ENCODE assay signal across 30 mouse cellular contexts in the genomic region with DNA sequence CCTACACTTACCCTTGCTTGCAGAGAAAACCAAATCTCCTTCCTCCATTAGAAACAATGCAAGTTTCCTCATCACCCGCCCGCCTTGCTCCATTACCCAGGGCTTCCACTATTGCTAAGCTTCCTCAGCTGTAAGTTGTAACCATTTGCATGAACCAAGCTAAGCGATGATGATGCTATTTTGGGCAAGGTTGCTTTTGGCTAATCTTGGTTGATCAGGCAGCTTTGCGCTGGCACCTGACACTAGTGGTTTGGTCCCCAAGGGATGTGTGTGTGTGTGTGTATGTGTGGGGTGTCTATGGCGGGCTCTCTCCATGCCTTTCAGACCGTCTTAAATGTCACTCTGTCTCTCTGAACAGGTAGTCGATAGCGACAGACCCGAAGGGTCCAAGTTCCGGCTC.
"Had no signal": no experiment of that assay in that cellular context is flagged by ENCODE, and none has a peak within 500 bp of the region (broad histone marks: within the 10 kb centered on the region; RNA-seq: fewer than 3 reads in every experiment).

No protein-coding gene starts in this region.

- H3K27me3 ChIP-seq: limb, embryonic 15.5 days; liver, embryonic 12.5 days; liver, embryonic 13.5 days; liver, embryonic 15.5 days; lung, embryonic 15.5 days; megakaryocyte, embryonic 14.5 days; midbrain, embryonic 12.5 days; midbrain, embryonic 13.5 days; midbrain, embryonic 15.5 days had no signal

- H3K4me1 ChIP-seq: liver, embryonic 12.5 days; liver, embryonic 13.5 days; liver, embryonic 15.5 days; lung, embryonic 15.5 days; megakaryocyte, embryonic 14.5 days; midbrain, embryonic 10.5 days; midbrain, embryonic 12.5 days; midbrain, embryonic 13.5 days; midbrain, embryonic 15.5 days had no signal

- H3K9me3 ChIP-seq: limb, embryonic 10.5 days; limb, embryonic 12.5 days; limb, embryonic 13.5 days; limb, embryonic 15.5 days; liver, embryonic 12.5 days; liver, embryonic 13.5 days; liver, embryonic 15.5 days; lung, embryonic 15.5 days; midbrain, embryonic 10.5 days; midbrain, embryonic 12.5 days; midbrain, embryonic 13.5 days; midbrain, embryonic 15.5 days had no signal

- H3K9ac ChIP-seq: limb, embryonic 12.5 days; limb, embryonic 13.5 days; limb, embryonic 15.5 days; liver, embryonic 12.5 days; liver, embryonic 13.5 days; liver, embryonic 14.5 days; liver, embryonic 15.5 days; liver, postnatal 0 days; lung, embryonic 14.5 days; lung, embryonic 15.5 days; midbrain, embryonic 12.5 days; midbrain, embryonic 13.5 days; midbrain, embryonic 15.5 days had no signal

- H3K27ac ChIP-seq: limb, embryonic 10.5 days; limb, embryonic 12.5 days; limb, embryonic 13.5 days; limb, embryonic 15.5 days; liver, embryonic 12.5 days; liver, embryonic 13.5 days; liver, embryonic 14.5 days; liver, embryonic 15.5 days; lung, embryonic 15.5 days; macrophage; midbrain, embryonic 10.5 days; midbrain, embryonic 12.5 days; midbrain, embryonic 13.5 days; midbrain, embryonic 15.5 days had no signal

- DNase-seq: left cerebral cortex, postnatal 4 days; liver; liver, embryonic 13.5 days; liver, postnatal 0 days; lung, adult 18-20 months; lung, adult 2 months; lung, embryonic 14.5 days; lung, postnatal 10 days; lung, postnatal 14 days; lung, postnatal 36 days; lung, postnatal 4 days; midbrain, embryonic 14.5 days had no signal

- ATAC-seq: liver, embryonic 12.5 days; liver, postnatal 0 days; lung, postnatal 0 days; midbrain, embryonic 13.5 days; midbrain, embryonic 15.5 days had no signal

- H3K4me2 ChIP-seq: limb, embryonic 12.5 days; limb, embryonic 13.5 days; limb, embryonic 15.5 days; liver, embryonic 11.5 days; liver, embryonic 12.5 days; liver, embryonic 13.5 days; liver, embryonic 15.5 days; lung, embryonic 14.5 days; lung, embryonic 15.5 days; midbrain, embryonic 11.5 days; midbrain, embryonic 12.5 days; midbrain, embryonic 13.5 days; midbrain, embryonic 15.5 days had no signal

- H3K36me3 ChIP-seq: limb, embryonic 10.5 days; limb, embryonic 12.5 days; limb, embryonic 13.5 days; limb, embryonic 15.5 days; liver, embryonic 12.5 days; liver, embryonic 13.5 days; liver, embryonic 15.5 days; lung, embryonic 15.5 days; midbrain, embryonic 10.5 days; midbrain, embryonic 12.5 days; midbrain, embryonic 13.5 days; midbrain, embryonic 15.5 days had no signal

- H3K4me3 ChIP-seq: limb, embryonic 10.5 days; limb, embryonic 12.5 days; limb, embryonic 13.5 days; limb, embryonic 15.5 days; liver, embryonic 12.5 days; liver, embryonic 13.5 days; liver, embryonic 15.5 days; lung, embryonic 15.5 days; megakaryocyte, embryonic 14.5 days; midbrain, embryonic 10.5 days; midbrain, embryonic 12.5 days; midbrain, embryonic 13.5 days; midbrain, embryonic 15.5 days; myocyte had no signal
